Mouse (Mus musculus) hindbrain, embryonic 13.5 days (tissue): ENCODE measurements at regions not wholly inside any gene's neighbourhood (a gene's known extent, or its start where the extent isn't known, plus 50 kb on each side); places are given as distances from the start of the nearest gene placed in this dataset.

Experiments used
- ATAC-seq: fragments of 200-750 bp; cut with Nextera tagmentation; 2 replicates; pipeline ENCODE4 v1.8.0; 2017; ENCODE audit warnings: moderate TSS enrichment; ENCODE audit not compliant: low FRiP score
- H3K27ac ChIP-seq: fragments of 300-500 bp; sonication (generic); 2 replicates; pipeline ENCODE4 v1.5.1; 2015; ENCODE audit warnings: inconsistent platforms, mild to moderate bottlenecking, moderate library complexity
- H3K27me3 ChIP-seq: fragments of 300-500 bp; sonication (generic); 2 replicates; pipeline ENCODE4 v1.6.1; 2015; ENCODE audit warnings: mild to moderate bottlenecking, inconsistent platforms
- H3K36me3 ChIP-seq: fragments of 300-500 bp; sonication (generic); 2 replicates; pipeline ENCODE4 v1.6.1; 2015; ENCODE audit warnings: mild to moderate bottlenecking, inconsistent platforms
- H3K4me1 ChIP-seq: fragments of 300-500 bp; sonication (generic); replicated peaks from 2 replicates; pipeline ENCODE4 v1.6.1; 2015; ENCODE audit warnings: inconsistent platforms
- H3K4me2 ChIP-seq: fragments of 300-500 bp; sonication (generic); 2 replicates; pipeline ENCODE4 v1.6.1; 2015; ENCODE audit warnings: inconsistent platforms, mild to moderate bottlenecking, moderate library complexity
- H3K4me3 ChIP-seq: fragments of 300-500 bp; sonication (generic); 2 replicates; pipeline ENCODE4 v1.5.1; 2015; ENCODE audit warnings: mild to moderate bottlenecking, inconsistent platforms
- H3K9ac ChIP-seq: fragments of 300-500 bp; sonication (generic); 2 replicates; pipeline ENCODE4 v1.6.1; 2015; ENCODE audit warnings: mild to moderate bottlenecking, inconsistent platforms
- H3K9me3 ChIP-seq: fragments of 300-500 bp; sonication (generic); 2 replicates; pipeline ENCODE4 v1.6.1; 2016; ENCODE audit warnings: inconsistent platforms
- WGBS: fragments of 180-500 bp; shearing (Covaris S2); methylation state at CpG from one replicate; pipeline ENCODE4 v1.1.7; 2015; 5-methylcytosine and 5-hydroxymethylcytosine counted together

GRCm38 (mm10) chr12:25197757-25198156, 100.8 kb upstream of the Id2 start:
- no peaks in the 10 kb centered on the region for H3K27me3 ChIP-seq
- no peaks in the 10 kb centered on the region for H3K36me3 ChIP-seq
- WGBS: 35% methylated on average over 4 of the region's 4 CpGs
- no peak overlapping the region for H3K27ac ChIP-seq
- H3K9ac ChIP-seq: no peak overlapping the region
- peaks cover 5% of the 10 kb centered on the region; the same call in 1 of the 2 replicates for H3K9me3 ChIP-seq
- ATAC-seq: no peak
- H3K4me1 ChIP-seq: 0 out of 2 replicates have a peak, but pooled peaks cover 3% of the 10 kb centered on the region
- no peak overlapping the region for H3K4me3 ChIP-seq
- no peak overlapping the region for H3K4me2 ChIP-seq

DNA sequence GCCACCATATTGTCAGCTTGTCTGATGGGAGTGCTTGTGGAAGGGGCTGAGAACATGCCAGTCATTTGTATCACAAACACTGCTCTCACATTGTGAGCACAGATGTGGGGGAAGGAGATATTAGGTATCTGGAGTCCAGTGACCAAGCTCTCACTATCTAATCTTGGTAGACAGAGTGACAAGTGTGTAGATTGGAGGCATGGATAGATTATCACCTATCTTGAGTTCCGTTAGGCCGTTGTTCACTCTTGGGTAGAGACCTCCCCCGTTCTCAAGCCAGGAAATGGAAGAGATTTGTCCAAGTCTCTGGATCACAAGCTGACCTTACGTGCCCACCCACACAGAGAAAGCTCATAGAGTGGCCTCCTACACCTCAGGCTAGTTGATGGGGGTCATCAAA, 99.1 kb upstream of the Id2 start:
- no peak for ATAC-seq
- H3K4me3 ChIP-seq: no peak overlapping the region
- 0 out of 2 replicates have a peak, but pooled peaks cover 3% of the 10 kb centered on the region for H3K4me1 ChIP-seq
- WGBS: 93% methylated on average over 4 of the region's 4 CpGs
- no peak overlapping the region for H3K27ac ChIP-seq
- no peaks in the 10 kb centered on the region for H3K36me3 ChIP-seq
- H3K9me3 ChIP-seq: peaks cover 4% of the 10 kb centered on the region; the same call in 1 of the 2 replicates
- H3K27me3 ChIP-seq: no peaks in the 10 kb centered on the region
- H3K9ac ChIP-seq: no peak overlapping the region
- no peak overlapping the region for H3K4me2 ChIP-seq

DNA sequence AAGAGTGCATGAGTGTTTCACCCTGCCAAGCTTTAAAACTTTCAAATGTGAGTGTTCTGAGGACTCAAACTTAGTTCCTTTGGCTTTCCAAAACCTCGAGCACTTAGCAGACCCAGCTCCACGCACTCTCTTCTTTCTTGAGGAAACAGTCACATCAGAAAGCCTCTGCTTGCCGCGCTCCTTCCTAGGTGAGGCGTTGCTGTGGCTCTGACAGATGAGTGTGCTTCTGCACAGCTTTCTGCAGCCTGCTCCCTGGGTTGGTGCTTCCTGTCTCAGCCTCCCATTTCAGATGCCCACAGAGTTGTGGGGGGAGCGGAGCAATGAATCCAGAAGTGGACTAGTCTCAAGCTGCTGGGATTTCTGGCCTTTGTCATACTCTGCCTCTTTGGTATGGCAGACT, 95.3 kb upstream of the Id2 start:
- 92% methylated on average over 6 of the region's 6 CpGs for WGBS
- Histone ChIP-seq H3K4me3 (no peak overlapping the region), H3K4me1 (0 out of 2 replicates have a peak, but pooled peaks cover 3% of the 10 kb centered on the region), H3K9ac (no peak overlapping the region), H3K27me3 (no peaks in the 10 kb centered on the region), H3K9me3 (no peaks in the 10 kb centered on the region), H3K27ac (no peak overlapping the region), H3K36me3 (no peaks in the 10 kb centered on the region), H3K4me2 (no peak overlapping the region)
- ATAC-seq: no peak

- H3K9me3 ChIP-seq: no peaks in the 10 kb centered on the region
- 0 out of 2 replicates have a peak, but pooled peaks cover 3% of the 10 kb centered on the region for H3K4me1 ChIP-seq
- no peak overlapping the region for H3K4me2 ChIP-seq
- H3K36me3 ChIP-seq: no peaks in the 10 kb centered on the region
- 63% methylated on average over 6 of the region's 6 CpGs for WGBS
- ATAC-seq: no peak
- H3K27me3 ChIP-seq: no peaks in the 10 kb centered on the region
- no peak overlapping the region for H3K4me3 ChIP-seq
- 0 out of 2 replicates have a peak overlapping the region, but pooled peaks have one; percentile 40 for H3K27ac ChIP-seq
- H3K9ac ChIP-seq: no peak overlapping the region
These were observed 93.4 kb upstream of the Id2 start for GRCm38 (mm10) chr12:25190360-25190759.

DNA sequence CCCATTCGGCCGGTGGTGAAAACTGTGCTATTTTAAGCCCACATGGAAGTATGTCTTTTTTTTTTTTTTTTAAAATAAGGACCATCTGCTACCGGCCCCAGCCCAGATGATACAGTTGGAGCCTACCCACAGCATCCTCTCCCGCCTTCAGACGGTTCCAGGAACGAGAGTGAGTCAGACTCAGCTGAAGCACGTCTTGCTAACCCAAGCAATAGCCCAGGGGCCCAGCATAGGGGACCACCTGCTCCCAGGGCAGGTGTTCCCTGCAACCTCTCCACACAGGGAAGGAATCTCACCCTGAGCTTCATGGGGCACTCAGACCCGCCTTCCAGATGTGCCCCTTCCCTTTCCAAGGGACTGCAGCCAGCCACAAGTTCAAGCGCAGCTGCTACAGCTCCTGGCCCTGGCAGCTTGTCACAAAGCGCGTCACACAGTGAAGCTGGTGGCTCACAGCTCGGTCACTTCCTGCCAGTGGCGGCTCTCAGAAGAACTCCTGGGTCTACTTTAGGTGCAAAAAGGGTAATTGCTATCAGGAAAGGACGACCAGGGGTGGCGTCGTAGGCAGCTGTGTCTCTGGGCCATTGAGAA, 92.3 kb upstream of the Id2 start:
- no peak overlapping the region for H3K9ac ChIP-seq
- ATAC-seq: no peak
- no peaks in the 10 kb centered on the region for H3K9me3 ChIP-seq
- no peaks in the 10 kb centered on the region for H3K27me3 ChIP-seq
- H3K27ac ChIP-seq: no peak overlapping the region
- 0 out of 2 replicates have a peak, but pooled peaks cover 3% of the 10 kb centered on the region for H3K4me1 ChIP-seq
- WGBS: 76% methylated on average over 16 of the region's 16 CpGs
- H3K4me3 ChIP-seq: no peak overlapping the region
- no peak overlapping the region for H3K4me2 ChIP-seq
- H3K36me3 ChIP-seq: no peaks in the 10 kb centered on the region

GRCm38 (mm10) chr12:25188556-25188955, 91.6 kb upstream of the Id2 start:
- WGBS: 82% methylated on average over 3 of the region's 3 CpGs
- Histone ChIP-seq H3K9ac (no peak overlapping the region), H3K4me3 (no peak overlapping the region), H3K9me3 (no peaks in the 10 kb centered on the region), H3K4me1 (0 out of 2 replicates have a peak, but pooled peaks cover 3% of the 10 kb centered on the region), H3K27me3 (no peaks in the 10 kb centered on the region), H3K36me3 (no peaks in the 10 kb centered on the region), H3K4me2 (no peak overlapping the region), H3K27ac (no peak overlapping the region)
- no peak for ATAC-seq

- 74% methylated on average over 3 of the region's 3 CpGs for WGBS
- ATAC-seq: no peak
- Histone ChIP-seq H3K4me1 (0 out of 2 replicates have a peak, but pooled peaks cover 3% of the 10 kb centered on the region), H3K9me3 (no peaks in the 10 kb centered on the region), H3K9ac (no peak overlapping the region), H3K4me2 (no peak overlapping the region), H3K4me3 (no peak overlapping the region), H3K27me3 (no peaks in the 10 kb centered on the region), H3K27ac (no peak overlapping the region), H3K36me3 (no peaks in the 10 kb centered on the region)
These were observed 90.3 kb upstream of the Id2 start for GRCm38 (mm10) chr12:25187216-25187615.

GRCm38 (mm10) chr12:25182680-25183079, 85.7 kb upstream of the Id2 start:
- no peak overlapping the region for H3K4me3 ChIP-seq
- H3K27me3 ChIP-seq: no peaks in the 10 kb centered on the region
- no peak overlapping the region for H3K9ac ChIP-seq
- H3K9me3 ChIP-seq: no peaks in the 10 kb centered on the region
- WGBS: 92% methylated on average over 4 of the region's 4 CpGs
- H3K36me3 ChIP-seq: no peaks in the 10 kb centered on the region
- ATAC-seq: no peak
- H3K4me1 ChIP-seq: peaks cover 6% of the 10 kb centered on the region
- H3K27ac ChIP-seq: no peak overlapping the region
- H3K4me2 ChIP-seq: no peak overlapping the region

DNA sequence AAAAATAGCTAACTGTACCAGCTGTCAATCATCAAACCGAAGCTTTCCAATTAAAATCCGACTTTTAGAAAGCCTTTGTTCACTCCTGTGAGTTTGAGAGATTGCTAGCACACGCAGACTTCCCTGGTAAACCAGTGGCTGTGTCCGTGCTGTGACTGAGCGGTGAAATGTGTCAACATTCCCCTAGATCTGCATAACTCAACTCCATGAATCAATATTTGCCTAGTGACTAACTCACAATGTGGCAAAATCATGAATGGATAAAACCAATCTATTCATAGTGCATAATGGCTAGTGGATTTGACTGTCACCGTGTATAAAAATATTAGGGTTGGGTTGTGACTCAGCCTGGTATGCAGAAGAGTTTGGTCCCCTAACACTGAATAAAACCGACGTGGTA, 84.4 kb upstream of the Id2 start:
- peaks cover 6% of the 10 kb centered on the region for H3K4me1 ChIP-seq
- WGBS: 89% methylated on average over 8 of the region's 8 CpGs
- H3K36me3 ChIP-seq: no peaks in the 10 kb centered on the region
- no peaks in the 10 kb centered on the region for H3K9me3 ChIP-seq
- no peaks in the 10 kb centered on the region for H3K27me3 ChIP-seq
- H3K9ac ChIP-seq: no peak overlapping the region
- no peak overlapping the region for H3K27ac ChIP-seq
- H3K4me2 ChIP-seq: no peak overlapping the region
- H3K4me3 ChIP-seq: no peak overlapping the region
- no peak for ATAC-seq

DNA sequence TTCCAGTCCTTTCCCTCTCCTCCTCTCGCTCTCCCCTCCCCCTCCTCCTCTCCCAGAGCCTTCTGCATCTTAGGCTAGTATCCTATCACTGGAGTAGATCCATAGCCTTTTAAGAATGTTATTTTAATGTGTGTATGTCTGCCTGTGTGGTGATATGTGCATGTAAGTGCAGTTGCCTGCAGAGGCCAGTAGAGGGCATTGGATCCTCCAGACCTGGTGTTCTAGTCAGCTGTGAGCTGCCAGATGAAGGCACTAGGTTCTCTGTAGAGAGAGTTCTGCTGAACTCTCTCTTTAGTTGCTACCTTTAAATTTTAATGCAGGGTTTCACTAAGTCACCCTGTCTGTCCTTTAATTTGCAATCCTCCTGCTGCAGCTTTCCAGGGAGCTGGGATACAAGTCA, 83.9 kb upstream of the Id2 start:
- Histone ChIP-seq H3K4me3 (no peak overlapping the region), H3K27ac (no peak overlapping the region), H3K9me3 (no peaks in the 10 kb centered on the region), H3K9ac (no peak overlapping the region), H3K36me3 (no peaks in the 10 kb centered on the region), H3K4me1 (peaks cover 6% of the 10 kb centered on the region), H3K4me2 (no peak overlapping the region), H3K27me3 (no peaks in the 10 kb centered on the region)
- 88% methylated on average over 1 of the region's 1 CpGs for WGBS
- ATAC-seq: no peak

DNA sequence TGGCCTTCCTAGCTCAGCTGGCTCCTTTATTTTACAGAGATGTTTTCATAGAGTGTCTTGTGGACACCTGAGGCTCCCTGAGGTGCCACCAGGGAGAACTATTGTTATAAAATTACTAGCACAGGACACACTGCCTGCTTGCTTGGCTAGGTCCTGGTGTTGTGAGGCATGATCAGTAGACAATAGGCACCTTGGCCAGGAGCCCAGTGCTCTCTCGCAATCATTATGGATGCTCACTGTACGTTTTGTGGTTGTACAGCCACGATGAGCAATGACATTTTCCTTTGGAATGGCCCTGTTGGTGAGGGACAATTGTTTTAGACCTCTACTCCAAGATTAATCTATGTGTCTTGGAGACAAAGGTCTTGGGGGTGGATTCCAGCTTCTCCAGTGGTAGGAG, 83.3 kb upstream of the Id2 start:
- no peak overlapping the region for H3K4me3 ChIP-seq
- WGBS: 66% methylated on average over 3 of the region's 3 CpGs
- ATAC-seq: no peak
- H3K4me2 ChIP-seq: no peak overlapping the region
- H3K4me1 ChIP-seq: peaks cover 6% of the 10 kb centered on the region
- no peak overlapping the region for H3K27ac ChIP-seq
- H3K9ac ChIP-seq: no peak overlapping the region
- H3K9me3 ChIP-seq: no peaks in the 10 kb centered on the region
- no peaks in the 10 kb centered on the region for H3K36me3 ChIP-seq
- H3K27me3 ChIP-seq: no peaks in the 10 kb centered on the region

GRCm38 (mm10) chr12:25178491-25179115, 81.7 kb upstream of the Id2 start:
- H3K9me3 ChIP-seq: no peaks in the 10 kb centered on the region
- H3K27ac ChIP-seq: no peak overlapping the region
- H3K27me3 ChIP-seq: no peaks in the 10 kb centered on the region
- no peak for ATAC-seq
- H3K4me1 ChIP-seq: peaks cover 6% of the 10 kb centered on the region
- H3K36me3 ChIP-seq: no peaks in the 10 kb centered on the region
- no peak overlapping the region for H3K4me3 ChIP-seq
- H3K9ac ChIP-seq: no peak overlapping the region
- no peak overlapping the region for H3K4me2 ChIP-seq
- 85% methylated on average over 5 of the region's 5 CpGs for WGBS

DNA sequence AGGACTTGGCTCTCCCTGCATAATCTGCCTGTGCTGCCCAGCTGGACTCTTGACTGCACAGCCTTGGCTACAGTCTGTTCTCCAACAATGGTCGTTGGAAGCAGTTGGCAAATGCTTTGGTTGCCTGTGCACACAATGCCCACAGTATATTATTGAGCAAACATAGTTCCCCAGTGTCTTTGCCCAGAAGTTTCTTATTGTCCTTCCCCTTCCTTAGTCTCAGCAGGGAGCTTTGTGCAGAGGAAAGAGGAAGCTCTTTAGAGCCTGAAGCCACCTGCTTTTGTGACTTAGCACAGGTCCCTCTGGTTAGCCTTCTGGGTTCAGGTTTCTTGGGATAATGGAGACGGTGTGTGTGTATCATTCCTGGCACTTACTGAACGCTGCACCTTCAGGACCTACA, 80.9 kb upstream of the Id2 start:
- ATAC-seq: no peak

More for the DNA sequence above, 80.9 kb upstream of the Id2 start:
- no peaks in the 10 kb centered on the region for H3K9me3 ChIP-seq
- WGBS: 75% methylated on average over 3 of the region's 3 CpGs
- H3K4me2 ChIP-seq: no peak overlapping the region
- no peaks in the 10 kb centered on the region for H3K36me3 ChIP-seq
- H3K27ac ChIP-seq: no peak overlapping the region
- peaks cover 7% of the 10 kb centered on the region for H3K4me1 ChIP-seq
- no peak overlapping the region for H3K4me3 ChIP-seq
- no peaks in the 10 kb centered on the region for H3K27me3 ChIP-seq
- H3K9ac ChIP-seq: no peak overlapping the region
